Mouse (Mus musculus): ENCODE results near the gene Slx. TPM values are rescaled to one million over a fixed set of nuclear protein-coding genes. Genes with fewer than 3 reads are reported as not detected.
"Not testable (repeated sequence)": the region's sequence is repeated elsewhere in the genome, so short reads cannot be mapped to it uniquely, and the experiment has no call there.

Gene Slx
- not detected in 2 replicates for polyA plus RNA-seq (2014; fragmentation: Nextera tagmentation; extraction: Ambion mirVana)

- not testable (repeated sequence) for H3K27me3 ChIP-seq (replicated peaks; ENCODE audit: control insufficient read depth, insufficient read depth, low read length); H3K27ac ChIP-seq (replicated peaks; ENCODE audit: low read depth, low read length); H3K36me3 ChIP-seq (ENCODE audit: control insufficient read depth, insufficient read depth, low read length); DNase-seq (ENCODE audit: low spot score); H3K4me3 ChIP-seq (ENCODE audit: low read depth, low read length); H3K9me3 ChIP-seq (ENCODE audit: control insufficient read depth, low read length); H3K4me2 ChIP-seq (ENCODE audit: low read depth, low read length); ATAC-seq (ENCODE audit: low read depth); H3K4me1 ChIP-seq (ENCODE audit: control insufficient read depth, insufficient read depth, low read length); H3K9ac ChIP-seq (ENCODE audit: low read depth, low read length)
- 71% methylated on average over 3 of the region's 3 CpGs for WGBS
Observed at GRCm38 (mm10) chrX:26545465-26545864, at the start of gene Slx. Gene Slx (minus strand): TSS chrX:26545565.

Small RNA genes within 50 kb of the gene (microRNA-seq; reads per million reads assigned to microRNA genes)
- not detected for gene Gm27341 (ENCODE audit: borderline number of aligned reads)

Other genes with a start within 250 kb of the Slx start
- not detected in 2 replicates for gene Gm2030, start 235.5 kb downstream of the Slx start, polyA plus RNA-seq (2014; fragmentation: Nextera tagmentation; extraction: Ambion mirVana)
- gene Gm14525, start 157.1 kb upstream of the Slx start, polyA plus RNA-seq (2014; fragmentation: Nextera tagmentation; extraction: Ambion mirVana) = not detected in 2 replicates

Measured in embryonic facial prominence, embryonic 14.5 days (tissue).